Mouse (Mus musculus): ENCODE results near the gene Gm3233. TPM values are rescaled to one million over a fixed set of nuclear protein-coding genes. Genes with fewer than 3 reads are reported as not detected.

The Gm3233 gene
- polyA plus RNA-seq, 1 experiment: not detected

GRCm38 (mm10) chr10:77738929-77739328, 20.6 kb downstream of the Gm3233 start:
- Histone ChIP-seq H3K4me3 (no peak overlapping the region), H3ac (ENCODE audit: control insufficient read depth, insufficient read length) (no peak overlapping the region), H3K79me2 (ENCODE audit: control insufficient read depth, insufficient read depth) (no peaks in the 10 kb centered on the region), H3K4me2 (ENCODE audit: low read depth) (no peak overlapping the region), H3K27me3 (ENCODE audit: control insufficient read depth, insufficient read depth, insufficient read length) (peaks cover 12% of the 10 kb centered on the region), H3K36me3 (ENCODE audit: control insufficient read depth, insufficient read depth) (no peaks in the 10 kb centered on the region)
- TF ChIP-seq CEBPB (IDR thresholded peaks at IDR 0.05; ENCODE audit: insufficient read depth, poor library complexity, severe bottlenecking) (no peak), SRF (IDR thresholded peaks at IDR 0.05; ENCODE audit: control insufficient read depth, insufficient read length, low read depth) (no peak), TCF12 (IDR thresholded peaks at IDR 0.05; ENCODE audit: insufficient read depth, poor library complexity, severe bottlenecking) (no peak), POLR2A (IDR thresholded peaks at IDR 0.05; ENCODE audit: insufficient read length, low read depth) (no peak), REST (IDR thresholded peaks at IDR 0.05; ENCODE audit: insufficient read depth, insufficient read length) (no peak), MAX (IDR thresholded peaks at IDR 0.05; ENCODE audit: low read depth) (no peak), MYOD1 (IDR thresholded peaks at IDR 0.05; ENCODE audit: control insufficient read depth in 1 of 3, insufficient read length in 2 of 3, low read depth in 2 of 3) (no peak), E2F4 (IDR thresholded peaks at IDR 0.05; ENCODE audit: insufficient read depth) (no peak), POLR2AphosphoS2 (IDR thresholded peaks at IDR 0.05; ENCODE audit: insufficient read length, low read depth) (no peak), MYOG (IDR thresholded peaks at IDR 0.05; ENCODE audit: control insufficient read depth in 1 of 3, insufficient read depth in 1 of 3, insufficient read length in 2 of 3, low read depth in 2 of 3) (no peak), USF1 (IDR thresholded peaks at IDR 0.05; ENCODE audit: low read depth) (no peak), TCF3 (IDR thresholded peaks at IDR 0.05; ENCODE audit: insufficient read length, low read depth) (no peak)

- H3K4me2 ChIP-seq (ENCODE audit: low read depth): no peak overlapping the region
- no peak overlapping the region for H3K4me3 ChIP-seq
- H3ac ChIP-seq (ENCODE audit: control insufficient read depth, insufficient read length): no peak overlapping the region
- H3K79me2 ChIP-seq (ENCODE audit: control insufficient read depth, insufficient read depth): no peaks in the 10 kb centered on the region
- no peaks in the 10 kb centered on the region for H3K36me3 ChIP-seq (ENCODE audit: control insufficient read depth, insufficient read depth)
- H3K27me3 ChIP-seq (ENCODE audit: control insufficient read depth, insufficient read depth, insufficient read length): no peaks in the 10 kb centered on the region
- TF ChIP-seq USF1 (IDR thresholded peaks at IDR 0.05; ENCODE audit: low read depth): no peak
- no peak for TF ChIP-seq MYOD1 (IDR thresholded peaks at IDR 0.05; ENCODE audit: control insufficient read depth in 1 of 3, insufficient read length in 2 of 3, low read depth in 2 of 3)
- no peak for TF ChIP-seq MAX (IDR thresholded peaks at IDR 0.05; ENCODE audit: low read depth)
- TF ChIP-seq POLR2A (IDR thresholded peaks at IDR 0.05; ENCODE audit: insufficient read length, low read depth): no peak
- no peak for TF ChIP-seq MYOG (IDR thresholded peaks at IDR 0.05; ENCODE audit: control insufficient read depth in 1 of 3, insufficient read depth in 1 of 3, insufficient read length in 2 of 3, low read depth in 2 of 3)
These were observed 23.6 kb downstream of the Gm3233 start for GRCm38 (mm10) chr10:77735928-77736327.

- TF ChIP-seq MYOD1 (IDR thresholded peaks at IDR 0.05; ENCODE audit: control insufficient read depth in 1 of 3, insufficient read length in 2 of 3, low read depth in 2 of 3): no peak
- TF ChIP-seq CEBPB (IDR thresholded peaks at IDR 0.05; ENCODE audit: insufficient read depth, poor library complexity, severe bottlenecking): no peak
- no peak for TF ChIP-seq MYOG (IDR thresholded peaks at IDR 0.05; ENCODE audit: control insufficient read depth in 1 of 3, insufficient read depth in 1 of 3, insufficient read length in 2 of 3, low read depth in 2 of 3)
- no peak for TF ChIP-seq POLR2AphosphoS2 (IDR thresholded peaks at IDR 0.05; ENCODE audit: insufficient read length, low read depth)
- TF ChIP-seq TCF12 (IDR thresholded peaks at IDR 0.05; ENCODE audit: insufficient read depth, poor library complexity, severe bottlenecking): no peak
- TF ChIP-seq REST (IDR thresholded peaks at IDR 0.05; ENCODE audit: insufficient read depth, insufficient read length): no peak
- TF ChIP-seq SRF (IDR thresholded peaks at IDR 0.05; ENCODE audit: control insufficient read depth, insufficient read length, low read depth): no peak
- TF ChIP-seq E2F4 (IDR thresholded peaks at IDR 0.05; ENCODE audit: insufficient read depth): no peak
- no peak for TF ChIP-seq USF1 (IDR thresholded peaks at IDR 0.05; ENCODE audit: low read depth)
- TF ChIP-seq TCF3 (IDR thresholded peaks at IDR 0.05; ENCODE audit: insufficient read length, low read depth): no peak
- no peak for TF ChIP-seq MAX (IDR thresholded peaks at IDR 0.05; ENCODE audit: low read depth)
- no peak for TF ChIP-seq POLR2A (IDR thresholded peaks at IDR 0.05; ENCODE audit: insufficient read length, low read depth)
- H3ac ChIP-seq (ENCODE audit: control insufficient read depth, insufficient read length): no peak overlapping the region
- no peaks in the 10 kb centered on the region for H3K36me3 ChIP-seq (ENCODE audit: control insufficient read depth, insufficient read depth)
- H3K27me3 ChIP-seq (ENCODE audit: control insufficient read depth, insufficient read depth, insufficient read length): peaks cover 5% of the 10 kb centered on the region
- H3K4me2 ChIP-seq (ENCODE audit: low read depth): no peak overlapping the region
- H3K79me2 ChIP-seq (ENCODE audit: control insufficient read depth, insufficient read depth): no peaks in the 10 kb centered on the region
- H3K4me3 ChIP-seq: no peak overlapping the region
These were observed 30.2 kb downstream of the Gm3233 start for GRCm38 (mm10) chr10:77729241-77729640.

GRCm38 (mm10) chr10:77728280-77728679, 31.2 kb downstream of the Gm3233 start:
- Histone ChIP-seq H3K27me3 (ENCODE audit: control insufficient read depth, insufficient read depth, insufficient read length) (peaks cover 9% of the 10 kb centered on the region), H3K4me2 (ENCODE audit: low read depth) (no peak overlapping the region), H3ac (ENCODE audit: control insufficient read depth, insufficient read length) (no peak overlapping the region), H3K79me2 (ENCODE audit: control insufficient read depth, insufficient read depth) (no peaks in the 10 kb centered on the region), H3K4me3 (no peak overlapping the region), H3K36me3 (ENCODE audit: control insufficient read depth, insufficient read depth) (no peaks in the 10 kb centered on the region)
- TF ChIP-seq TCF3 (IDR thresholded peaks at IDR 0.05; ENCODE audit: insufficient read length, low read depth) (no peak), MYOD1 (IDR thresholded peaks at IDR 0.05; ENCODE audit: control insufficient read depth in 1 of 3, insufficient read length in 2 of 3, low read depth in 2 of 3) (no peak), CEBPB (IDR thresholded peaks at IDR 0.05; ENCODE audit: insufficient read depth, poor library complexity, severe bottlenecking) (no peak), MYOG (IDR thresholded peaks at IDR 0.05; ENCODE audit: control insufficient read depth in 1 of 3, insufficient read depth in 1 of 3, insufficient read length in 2 of 3, low read depth in 2 of 3) (no peak)

GRCm38 (mm10) chr10:77726186-77726585, 33.3 kb downstream of the Gm3233 start, which contains the start of gene Gm10100:
Gene Gm10100, plus strand, starts transcription at chr10:77726486.
- Histone ChIP-seq H3K4me3 (no peak within 1 kb of the TSS), H3K79me2 (ENCODE audit: control insufficient read depth, insufficient read depth) (no peaks in the 10 kb centered on the region), H3K27me3 (ENCODE audit: control insufficient read depth, insufficient read depth, insufficient read length) (peaks cover 9% of the 10 kb centered on the region), H3K4me2 (ENCODE audit: low read depth) (no peak within 1 kb of the TSS), H3ac (ENCODE audit: control insufficient read depth, insufficient read length) (no peak within 1 kb of the TSS), H3K36me3 (ENCODE audit: control insufficient read depth, insufficient read depth) (no peaks in the 10 kb centered on the region)
- TF ChIP-seq MAX (IDR thresholded peaks at IDR 0.05; ENCODE audit: low read depth) (no peak), CEBPB (IDR thresholded peaks at IDR 0.05; ENCODE audit: insufficient read depth, poor library complexity, severe bottlenecking) (no peak), POLR2AphosphoS2 (IDR thresholded peaks at IDR 0.05; ENCODE audit: insufficient read length, low read depth) (no peak), REST (IDR thresholded peaks at IDR 0.05; ENCODE audit: insufficient read depth, insufficient read length) (no peak), TCF3 (IDR thresholded peaks at IDR 0.05; ENCODE audit: insufficient read length, low read depth) (no peak), SRF (IDR thresholded peaks at IDR 0.05; ENCODE audit: control insufficient read depth, insufficient read length, low read depth) (no peak), USF1 (IDR thresholded peaks at IDR 0.05; ENCODE audit: low read depth) (no peak), POLR2A (IDR thresholded peaks at IDR 0.05; ENCODE audit: insufficient read length, low read depth) (no peak), TCF12 (IDR thresholded peaks at IDR 0.05; ENCODE audit: insufficient read depth, poor library complexity, severe bottlenecking) (no peak), MYOD1 (IDR thresholded peaks at IDR 0.05; ENCODE audit: control insufficient read depth in 1 of 3, insufficient read length in 2 of 3, low read depth in 2 of 3) (no peak), MYOG (IDR thresholded peaks at IDR 0.05; ENCODE audit: control insufficient read depth in 1 of 3, insufficient read depth in 1 of 3, insufficient read length in 2 of 3, low read depth in 2 of 3) (no peak), E2F4 (IDR thresholded peaks at IDR 0.05; ENCODE audit: insufficient read depth) (no peak)

Data from myocyte (in vitro differentiated cells).